Mouse (Mus musculus) limb, embryonic 13.5 days (tissue): ENCODE measurements around the gene Ngp. TPM values are rescaled to one million over a fixed set of nuclear protein-coding genes. Genes with fewer than 3 reads are reported as not detected.
A peak's percentile ranks its signal among the peaks of the same experiment; 100 is the strongest.
"Not testable (repeated sequence)": the region's sequence is repeated elsewhere in the genome, so short reads cannot be mapped to it uniquely, and the experiment has no call there.

Experiments used
- ATAC-seq: fragments of 200-750 bp; cut with Nextera tagmentation; 2 replicates; pipeline ENCODE4 v1.8.0; 2017; ENCODE audit warnings: low read depth, moderate number of reproducible peaks, moderate TSS enrichment; ENCODE audit not compliant: low FRiP score
- H3K27ac ChIP-seq: fragments of 300-500 bp; sonication (generic); 2 replicates; pipeline ENCODE4 v1.5.1; 2015; ENCODE audit warnings: inconsistent platforms, mild to moderate bottlenecking, moderate library complexity
- H3K27me3 ChIP-seq: fragments of 300-500 bp; sonication (generic); 2 replicates; pipeline ENCODE4 v1.6.1; 2015; ENCODE audit warnings: mild to moderate bottlenecking, inconsistent platforms
- H3K36me3 ChIP-seq: fragments of 300-500 bp; sonication (generic); 2 replicates; pipeline ENCODE4 v1.6.1; 2015; ENCODE audit warnings: inconsistent platforms, mild to moderate bottlenecking, moderate library complexity
- H3K4me1 ChIP-seq: fragments of 300-500 bp; sonication (generic); 2 replicates; pipeline ENCODE4 v1.6.1; 2015; ENCODE audit warnings: inconsistent platforms
- H3K4me2 ChIP-seq: fragments of 300-500 bp; sonication (generic); replicated peaks from 2 replicates; pipeline ENCODE4 v1.6.1; 2015; ENCODE audit warnings: inconsistent platforms, mild to moderate bottlenecking, moderate library complexity
- H3K4me3 ChIP-seq: fragments of 300-500 bp; sonication (generic); 2 replicates; pipeline ENCODE4 v1.5.1; 2015; ENCODE audit warnings: moderate library complexity, mild to moderate bottlenecking, inconsistent platforms
- H3K9ac ChIP-seq: fragments of 300-500 bp; sonication (generic); 2 replicates; pipeline ENCODE4 v1.6.1; 2015; ENCODE audit warnings: mild to moderate bottlenecking, inconsistent platforms
- H3K9me3 ChIP-seq: fragments of 300-500 bp; sonication (generic); 2 replicates; pipeline ENCODE4 v1.6.1; 2016; ENCODE audit warnings: inconsistent platforms
- WGBS: fragments of 180-500 bp; shearing (Covaris S2); methylation state at CpG from one replicate; pipeline ENCODE4 v1.1.7; 2015; 5-methylcytosine and 5-hydroxymethylcytosine counted together
- polyA plus RNA-seq: library from polyadenylated mRNA; unstranded; fragments of >200 nt; fragmentation: Nextera tagmentation; extraction: Ambion mirVana; gene quantifications from 2 replicates; pipeline ENCODE4 v1.2.1, GENCODE M21; 2015

Ngp gene
- polyA plus RNA-seq, result 0.97 and 0.98 TPM in 2 replicates

GRCm38 (mm10) chr9:110419511-110420112 is at the start of gene Ngp:
TSS of gene Ngp (plus strand) at chr9:110419747.
- H3K9ac ChIP-seq, result no peak within 1 kb of the TSS
- no peaks in the 10 kb centered on the region for H3K4me1 ChIP-seq
- no peak within 1 kb of the TSS for H3K27ac ChIP-seq
- H3K4me2 ChIP-seq, result no peak within 1 kb of the TSS
- no peaks in the 10 kb centered on the region for H3K36me3 ChIP-seq
- WGBS, result 89% methylated on average over 12 of the region's 12 CpGs
- no peak for ATAC-seq
- no peaks in the 10 kb centered on the region for H3K9me3 ChIP-seq
- no peak within 1 kb of the TSS for H3K4me3 ChIP-seq
- no peaks in the 10 kb centered on the region for H3K27me3 ChIP-seq

GRCm38 (mm10) chr9:110369860-110370259 is 49.7 kb upstream of the Ngp start:
- no peak overlapping the region for H3K4me3 ChIP-seq
- peaks cover 41% of the 10 kb centered on the region for H3K36me3 ChIP-seq
- H3K9me3 ChIP-seq, result no peaks in the 10 kb centered on the region
- ATAC-seq, result no peak
- no peaks in the 10 kb centered on the region for H3K4me1 ChIP-seq
- H3K27me3 ChIP-seq, result no peaks in the 10 kb centered on the region
- H3K4me2 ChIP-seq, result no peak overlapping the region
- H3K27ac ChIP-seq, result no peak overlapping the region
- WGBS, result 71% methylated on average over 3 of the region's 3 CpGs
- H3K9ac ChIP-seq, result no peak overlapping the region

GRCm38 (mm10) chr9:110373871-110374270 is 45.7 kb upstream of the Ngp start:
- H3K4me3 ChIP-seq, result no peak overlapping the region
- WGBS, result 90% methylated on average over 13 of the region's 13 CpGs
- peaks cover 63% of the 10 kb centered on the region for H3K36me3 ChIP-seq
- H3K4me2 ChIP-seq, result no peak overlapping the region
- no peak overlapping the region for H3K9ac ChIP-seq
- no peaks in the 10 kb centered on the region for H3K4me1 ChIP-seq
- H3K27me3 ChIP-seq, result no peaks in the 10 kb centered on the region
- no peak overlapping the region for H3K27ac ChIP-seq
- no peak for ATAC-seq
- no peaks in the 10 kb centered on the region for H3K9me3 ChIP-seq

- Histone ChIP-seq H3K4me2 (no peak overlapping the region), H3K27ac (no peak overlapping the region), H3K9ac (no peak overlapping the region), H3K9me3 (no peaks in the 10 kb centered on the region), H3K4me1 (no peaks in the 10 kb centered on the region), H3K36me3 (peaks cover 78% of the 10 kb centered on the region), H3K27me3 (no peaks in the 10 kb centered on the region), H3K4me3 (no peak overlapping the region)
- no peak for ATAC-seq
- WGBS, result 94% methylated on average over 3 of the region's 3 CpGs
These were observed 43.9 kb upstream of the Ngp start for GRCm38 (mm10) chr9:110375668-110376067.

GRCm38 (mm10) chr9:110377655-110378054 is 41.9 kb upstream of the Ngp start:
- not testable (repeated sequence) for H3K9ac ChIP-seq, H3K27me3 ChIP-seq, H3K9me3 ChIP-seq, H3K4me3 ChIP-seq, H3K27ac ChIP-seq, ATAC-seq, H3K4me2 ChIP-seq, H3K4me1 ChIP-seq
- H3K36me3 ChIP-seq, result peaks cover 91% of the 10 kb centered on the region
- 86% methylated on average over 12 of the region's 15 CpGs for WGBS

- H3K9me3 ChIP-seq, result no peaks in the 10 kb centered on the region
- peaks cover 91% of the 10 kb centered on the region for H3K36me3 ChIP-seq
- H3K27me3 ChIP-seq, result no peaks in the 10 kb centered on the region
- H3K9ac ChIP-seq, result no peak overlapping the region
- no peaks in the 10 kb centered on the region for H3K4me1 ChIP-seq
- 97% methylated on average over 8 of the region's 8 CpGs for WGBS
- H3K27ac ChIP-seq, result no peak overlapping the region
- no peak for ATAC-seq
- no peak overlapping the region for H3K4me3 ChIP-seq
- H3K4me2 ChIP-seq, result no peak overlapping the region
These were observed 40.2 kb upstream of the Ngp start for GRCm38 (mm10) chr9:110379361-110379760.

GRCm38 (mm10) chr9:110380662-110381061 is 38.9 kb upstream of the Ngp start:
- H3K4me3 ChIP-seq, result no peak overlapping the region
- 33% methylated on average over 21 of the region's 21 CpGs for WGBS
- H3K4me1 ChIP-seq, result no peaks in the 10 kb centered on the region
- no peaks in the 10 kb centered on the region for H3K27me3 ChIP-seq
- peaks cover 95% of the 10 kb centered on the region for H3K36me3 ChIP-seq
- no peak overlapping the region for H3K27ac ChIP-seq
- H3K9me3 ChIP-seq, result no peaks in the 10 kb centered on the region
- peak overlapping the region; percentile 16; the same call in 1 of the 2 replicates for H3K4me2 ChIP-seq
- H3K9ac ChIP-seq, result no peak overlapping the region
- 0 out of 2 replicates have a peak, but pooled peaks have one; percentile 33 for ATAC-seq

GRCm38 (mm10) chr9:110381292-110381691 is 38.3 kb upstream of the Ngp start:
- no peak overlapping the region for H3K9ac ChIP-seq
- no peak overlapping the region for H3K27ac ChIP-seq
- no peaks in the 10 kb centered on the region for H3K4me1 ChIP-seq
- H3K4me2 ChIP-seq, result no peak overlapping the region
- no peaks in the 10 kb centered on the region for H3K27me3 ChIP-seq
- H3K4me3 ChIP-seq, result no peak overlapping the region
- WGBS, result 73% methylated on average over 12 of the region's 12 CpGs
- peaks cover 95% of the 10 kb centered on the region for H3K36me3 ChIP-seq
- H3K9me3 ChIP-seq, result no peaks in the 10 kb centered on the region
- no peak for ATAC-seq

- Histone ChIP-seq H3K27ac (no peak overlapping the region), H3K36me3 (peaks cover 98% of the 10 kb centered on the region), H3K27me3 (no peaks in the 10 kb centered on the region), H3K9ac (no peak overlapping the region), H3K9me3 (no peaks in the 10 kb centered on the region), H3K4me3 (no peak overlapping the region), H3K4me2 (no peak overlapping the region), H3K4me1 (no peaks in the 10 kb centered on the region)
- ATAC-seq, result no peak
- 91% methylated on average over 7 of the region's 7 CpGs for WGBS
These were observed 35.1 kb upstream of the Ngp start for GRCm38 (mm10) chr9:110384369-110384929.

- Histone ChIP-seq H3K4me2 (no peak overlapping the region), H3K36me3 (peaks cover 99% of the 10 kb centered on the region), H3K27ac (no peak overlapping the region), H3K27me3 (no peaks in the 10 kb centered on the region), H3K9me3 (no peaks in the 10 kb centered on the region), H3K4me3 (no peak overlapping the region), H3K9ac (no peak overlapping the region), H3K4me1 (no peaks in the 10 kb centered on the region)
- 94% methylated on average over 7 of the region's 7 CpGs for WGBS
- no peak for ATAC-seq
These were observed 31.5 kb upstream of the Ngp start for GRCm38 (mm10) chr9:110388011-110388410.

GRCm38 (mm10) chr9:110390843-110391242 is 28.7 kb upstream of the Ngp start:
- Histone ChIP-seq H3K4me3 (no peak overlapping the region), H3K4me2 (no peak overlapping the region), H3K36me3 (peaks cover 97% of the 10 kb centered on the region), H3K4me1 (no peaks in the 10 kb centered on the region), H3K9me3 (no peaks in the 10 kb centered on the region), H3K9ac (no peak overlapping the region), H3K27ac (no peak overlapping the region), H3K27me3 (no peaks in the 10 kb centered on the region)
- ATAC-seq, result no peak
- 96% methylated on average over 3 of the region's 3 CpGs for WGBS

GRCm38 (mm10) chr9:110393295-110393694 is 26.3 kb upstream of the Ngp start:
- no peak overlapping the region for H3K9ac ChIP-seq
- no peaks in the 10 kb centered on the region for H3K27me3 ChIP-seq
- H3K4me1 ChIP-seq, result no peaks in the 10 kb centered on the region
- no peak overlapping the region for H3K4me3 ChIP-seq
- no peak overlapping the region for H3K27ac ChIP-seq
- no peak for ATAC-seq
- no peak overlapping the region for H3K4me2 ChIP-seq
- WGBS, result 92% methylated on average over 4 of the region's 4 CpGs
- no peaks in the 10 kb centered on the region for H3K9me3 ChIP-seq
- H3K36me3 ChIP-seq, result peaks cover 93% of the 10 kb centered on the region

- Histone ChIP-seq H3K4me1 (no peaks in the 10 kb centered on the region), H3K27me3 (no peaks in the 10 kb centered on the region), H3K9me3 (no peaks in the 10 kb centered on the region), H3K27ac (no peak overlapping the region), H3K4me2 (no peak overlapping the region), H3K36me3 (peaks cover 56% of the 10 kb centered on the region), H3K9ac (no peak overlapping the region), H3K4me3 (no peak overlapping the region)
- 79% methylated on average over 5 of the region's 5 CpGs for WGBS
- ATAC-seq, result no peak
These were observed 18.9 kb upstream of the Ngp start for GRCm38 (mm10) chr9:110400650-110401049.
